Mouse (Mus musculus): Measurements from ENCODE around the gene Iqsec1. TPM values are rescaled to one million over a fixed set of nuclear protein-coding genes. Genes with fewer than 3 reads are reported as not detected.

Iqsec1 gene
- polyA plus RNA-seq, 1 experiment from 2014 or later: 10.7 TPM

GRCm38 (mm10) chr6:90948097-90948496 lies 40.4 kb downstream of the Iqsec1 start:
- Histone ChIP-seq H3K4me3 (replicated peaks) (no peak overlapping the region), H3K27me3 (replicated peaks) (no peaks in the 10 kb centered on the region), H3K4me1 (no peaks in the 10 kb centered on the region), H3K4me2 (no peak overlapping the region), H3K27ac (no peak overlapping the region), H3K36me3 (no peaks in the 10 kb centered on the region), H3K9ac (no peak overlapping the region), H3K9me3 (no peaks in the 10 kb centered on the region)
- WGBS: 78% methylated on average over 1 of the region's 1 CpGs
- ATAC-seq (ENCODE audit: insufficient read depth, low FRiP score, low read depth): no peak

- Histone ChIP-seq H3K27me3 (replicated peaks) (no peaks in the 10 kb centered on the region), H3K9ac (no peak overlapping the region), H3K4me3 (replicated peaks) (no peak overlapping the region), H3K4me1 (no peaks in the 10 kb centered on the region), H3K9me3 (no peaks in the 10 kb centered on the region), H3K36me3 (no peaks in the 10 kb centered on the region), H3K4me2 (no peak overlapping the region), H3K27ac (no peak overlapping the region)
- 35% methylated on average over 2 of the region's 2 CpGs for WGBS
- peak; percentile 39; the same call in 1 of the 2 replicates for ATAC-seq (ENCODE audit: insufficient read depth, low FRiP score, low read depth)
Measured at GRCm38 (mm10) chr6:90945560-90946230, 42.8 kb downstream of the Iqsec1 start.

GRCm38 (mm10) chr6:90941257-90941656 lies 47.2 kb downstream of the Iqsec1 start:
- Histone ChIP-seq H3K36me3 (no peaks in the 10 kb centered on the region), H3K27me3 (replicated peaks) (no peaks in the 10 kb centered on the region), H3K27ac (no peak overlapping the region), H3K9me3 (no peaks in the 10 kb centered on the region), H3K4me3 (replicated peaks) (no peak overlapping the region), H3K4me1 (0 out of 2 replicates have a peak, but pooled peaks cover 6% of the 10 kb centered on the region), H3K4me2 (no peak overlapping the region), H3K9ac (no peak overlapping the region)
- no peak for ATAC-seq (ENCODE audit: insufficient read depth, low FRiP score, low read depth)
- WGBS: 41% methylated on average over 3 of the region's 3 CpGs

GRCm38 (mm10) chr6:90933656-90934055 lies 54.8 kb downstream of the Iqsec1 start:
- no peak overlapping the region for H3K27ac ChIP-seq
- H3K4me3 ChIP-seq (replicated peaks): no peak overlapping the region
- no peaks in the 10 kb centered on the region for H3K27me3 ChIP-seq (replicated peaks)
- no peak overlapping the region for H3K9ac ChIP-seq
- H3K9me3 ChIP-seq: no peaks in the 10 kb centered on the region
- H3K4me1 ChIP-seq: 0 out of 2 replicates have a peak, but pooled peaks cover 6% of the 10 kb centered on the region
- no peak overlapping the region for H3K4me2 ChIP-seq
- WGBS: 82% methylated on average over 3 of the region's 3 CpGs
- ATAC-seq (ENCODE audit: insufficient read depth, low FRiP score, low read depth): no peak
- H3K36me3 ChIP-seq: no peaks in the 10 kb centered on the region

GRCm38 (mm10) chr6:90928806-90929205 lies 59.7 kb downstream of the Iqsec1 start:
- ATAC-seq (ENCODE audit: insufficient read depth, low FRiP score, low read depth): no peak
- 83% methylated on average over 2 of the region's 2 CpGs for WGBS

GRCm38 (mm10) chr6:90925472-90925871 lies 63.0 kb downstream of the Iqsec1 start:
- no peaks in the 10 kb centered on the region for H3K9me3 ChIP-seq
- no peak overlapping the region for H3K9ac ChIP-seq
- H3K27me3 ChIP-seq (replicated peaks): no peaks in the 10 kb centered on the region
- H3K4me3 ChIP-seq (replicated peaks): no peak overlapping the region
- no peak overlapping the region for H3K27ac ChIP-seq
- no peak overlapping the region for H3K4me2 ChIP-seq
- peaks cover 8% of the 10 kb centered on the region; the same call in 1 of the 2 replicates for H3K4me1 ChIP-seq
- 70% methylated on average over 3 of the region's 3 CpGs for WGBS
- no peaks in the 10 kb centered on the region for H3K36me3 ChIP-seq
- ATAC-seq (ENCODE audit: insufficient read depth, low FRiP score, low read depth): no peak

More at GRCm38 (mm10) chr6:90928806-90929205, 59.7 kb downstream of the Iqsec1 start:
- H3K9me3 ChIP-seq: no peaks in the 10 kb centered on the region
- no peak overlapping the region for H3K4me2 ChIP-seq
- H3K36me3 ChIP-seq: no peaks in the 10 kb centered on the region
- H3K9ac ChIP-seq: no peak overlapping the region
- no peak overlapping the region for H3K4me3 ChIP-seq (replicated peaks)
- H3K4me1 ChIP-seq: no peaks in the 10 kb centered on the region
- H3K27ac ChIP-seq: no peak overlapping the region
- H3K27me3 ChIP-seq (replicated peaks): no peaks in the 10 kb centered on the region

GRCm38 (mm10) chr6:90924796-90925195 lies 63.7 kb downstream of the Iqsec1 start:
- Histone ChIP-seq H3K9ac (no peak overlapping the region), H3K4me2 (no peak overlapping the region), H3K9me3 (no peaks in the 10 kb centered on the region), H3K4me3 (replicated peaks) (no peak overlapping the region), H3K27ac (no peak overlapping the region), H3K4me1 (peaks cover 13% of the 10 kb centered on the region), H3K27me3 (replicated peaks) (no peaks in the 10 kb centered on the region), H3K36me3 (no peaks in the 10 kb centered on the region)
- no peak for ATAC-seq (ENCODE audit: insufficient read depth, low FRiP score, low read depth)
- 88% methylated on average over 3 of the region's 3 CpGs for WGBS

GRCm38 (mm10) chr6:90924379-90924778 lies 64.1 kb downstream of the Iqsec1 start:
- Histone ChIP-seq H3K9me3 (no peaks in the 10 kb centered on the region), H3K27me3 (replicated peaks) (no peaks in the 10 kb centered on the region), H3K4me3 (replicated peaks) (no peak overlapping the region), H3K4me2 (no peak overlapping the region), H3K4me1 (peaks cover 16% of the 10 kb centered on the region), H3K36me3 (no peaks in the 10 kb centered on the region), H3K27ac (no peak overlapping the region), H3K9ac (no peak overlapping the region)
- ATAC-seq (ENCODE audit: insufficient read depth, low FRiP score, low read depth): no peak
- 61% methylated on average over 4 of the region's 4 CpGs for WGBS

GRCm38 (mm10) chr6:90921259-90921946 lies 67.1 kb downstream of the Iqsec1 start:
- Histone ChIP-seq H3K27me3 (replicated peaks) (no peaks in the 10 kb centered on the region), H3K4me2 (no peak overlapping the region), H3K4me3 (replicated peaks) (no peak overlapping the region), H3K9me3 (no peaks in the 10 kb centered on the region), H3K4me1 (peaks cover 16% of the 10 kb centered on the region), H3K9ac (no peak overlapping the region), H3K36me3 (no peaks in the 10 kb centered on the region), H3K27ac (no peak overlapping the region)
- 42% methylated on average over 9 of the region's 9 CpGs for WGBS
- 0 out of 2 replicates have a peak, but pooled peaks have one; percentile 50 for ATAC-seq (ENCODE audit: insufficient read depth, low FRiP score, low read depth)

GRCm38 (mm10) chr6:90920510-90921220 lies 67.8 kb downstream of the Iqsec1 start:
- Histone ChIP-seq H3K27me3 (replicated peaks) (no peaks in the 10 kb centered on the region), H3K9ac (no peak overlapping the region), H3K4me1 (peaks cover 16% of the 10 kb centered on the region), H3K9me3 (no peaks in the 10 kb centered on the region), H3K27ac (no peak overlapping the region), H3K4me2 (no peak overlapping the region), H3K4me3 (replicated peaks) (no peak overlapping the region), H3K36me3 (no peaks in the 10 kb centered on the region)
- no peak for ATAC-seq (ENCODE audit: insufficient read depth, low FRiP score, low read depth)
- 27% methylated on average over 5 of the region's 5 CpGs for WGBS

- ATAC-seq (ENCODE audit: insufficient read depth, low FRiP score, low read depth): peak; percentile 22; the same call in 1 of the 2 replicates
- H3K36me3 ChIP-seq: no peaks in the 10 kb centered on the region
- no peak overlapping the region for H3K27ac ChIP-seq
- H3K4me2 ChIP-seq: no peak overlapping the region
- 37% methylated on average over 4 of the region's 4 CpGs for WGBS
- H3K9ac ChIP-seq: no peak overlapping the region
- no peaks in the 10 kb centered on the region for H3K27me3 ChIP-seq (replicated peaks)
- no peak overlapping the region for H3K4me3 ChIP-seq (replicated peaks)
- peaks cover 16% of the 10 kb centered on the region for H3K4me1 ChIP-seq
- no peaks in the 10 kb centered on the region for H3K9me3 ChIP-seq
Measured at GRCm38 (mm10) chr6:90919636-90920420, 68.7 kb downstream of the Iqsec1 start.

Data from stomach, embryonic 15.5 days (tissue).